Mouse (Mus musculus) forebrain, postnatal 0 days (tissue): ENCODE results near the gene Olfr874. TPM values are rescaled to one million over a fixed set of nuclear protein-coding genes. Genes with fewer than 3 reads are reported as not detected.
A peak's percentile ranks its signal among the peaks of the same experiment; 100 is the strongest.

Source experiments
- ATAC-seq: fragments of 200-750 bp; cut with Nextera tagmentation; 2 replicates; pipeline ENCODE4 v1.8.0; 2017; ENCODE audit warnings: mild to moderate bottlenecking, moderate library complexity
- DNase-seq: peaks from one replicate; pipeline ENCODE4 v3.0.0-alpha.2; 2015
- H3K27ac ChIP-seq: fragments of 300-500 bp; sonication (generic); 2 replicates; pipeline ENCODE4 v1.5.1; 2014; ENCODE audit warnings: low read depth, mild to moderate bottlenecking, antibody characterized with exemption, low read length, moderate library complexity, mixed read lengths
- H3K27me3 ChIP-seq: fragments of 300-500 bp; sonication (generic); 2 replicates; pipeline ENCODE4 v1.6.1; 2014; ENCODE audit warnings: mild to moderate bottlenecking, low read length, mixed read lengths; ENCODE audit not compliant: insufficient read depth
- H3K36me3 ChIP-seq: fragments of 300-500 bp; sonication (generic); 2 replicates; pipeline ENCODE4 v1.6.1; 2014; ENCODE audit warnings: mild to moderate bottlenecking, moderate library complexity; ENCODE audit not compliant: insufficient read depth
- H3K4me1 ChIP-seq: fragments of 300-500 bp; sonication (generic); 2 replicates; pipeline ENCODE4 v1.6.1; 2014; ENCODE audit warnings: antibody characterized with exemption; ENCODE audit not compliant: insufficient read depth
- H3K4me2 ChIP-seq: fragments of 300-500 bp; sonication (generic); 2 replicates; pipeline ENCODE4 v1.6.1; 2014; ENCODE audit warnings: low read depth, mild to moderate bottlenecking, moderate library complexity
- H3K4me3 ChIP-seq: fragments of 300-500 bp; sonication (generic); 2 replicates; pipeline ENCODE4 v1.5.1; 2014; ENCODE audit warnings: low read depth, low read length, mixed read lengths
- H3K9ac ChIP-seq: fragments of 300-500 bp; sonication (generic); 2 replicates; pipeline ENCODE4 v1.6.1; 2014; ENCODE audit warnings: mild to moderate bottlenecking
- H3K9me3 ChIP-seq: fragments of 300-500 bp; sonication (generic); 2 replicates; pipeline ENCODE4 v1.6.1; 2016; ENCODE audit warnings: low read length
- CTCF ChIP-seq: sonication (generic); IDR thresholded peaks from 2 replicates; pipeline ENCODE4 v1.5.1; 2016; ENCODE audit warnings: antibody characterized with exemption, control low read depth, low read depth
- WGBS: fragments of 180-500 bp; shearing (Covaris S2); extraction: QIAGEN DNeasy Blood & Tissue Kit; methylation state at CpG from one replicate; pipeline ENCODE4 v1.1.7; 2014; 5-methylcytosine and 5-hydroxymethylcytosine counted together
- polyA plus RNA-seq: library from polyadenylated mRNA; unstranded; fragments of >200 nt; fragmentation: Nextera tagmentation; extraction: Ambion mirVana; gene quantifications from 2 replicates; pipeline ENCODE4 v1.2.1, GENCODE M21; 2015
- total RNA-seq: library from RNA; depleted of rRNA; stranded (reverse); fragments of >200 nt; gene quantifications from 2 replicates; pipeline ENCODE4 v1.2.3, GENCODE M21; 2014; rRNA removed

Gene Olfr874
- total RNA-seq (not detected in 2 replicates), polyA plus RNA-seq (not detected in 2 replicates)

DNA sequence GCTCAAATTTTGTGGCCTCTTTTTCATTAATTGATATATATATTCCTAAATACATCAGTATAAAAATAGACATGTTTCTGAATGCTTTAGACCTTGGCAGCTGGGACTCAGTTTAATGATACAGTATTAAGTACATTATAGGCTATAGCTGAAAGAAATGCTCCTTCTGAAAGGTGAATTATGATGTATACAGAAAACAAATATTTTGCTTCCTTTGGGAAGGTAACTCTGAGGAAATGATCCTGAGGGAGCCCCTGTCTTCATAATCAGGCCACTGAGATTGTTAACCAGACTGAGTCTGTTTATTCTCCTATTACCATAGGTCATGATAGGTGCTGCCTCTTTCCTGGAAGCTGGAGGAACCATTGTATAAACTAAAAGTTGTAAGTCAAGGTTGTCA is at the start of gene Olfr874:
Gene Olfr874 (plus strand): TSS at position 301 of the 400 bp plus-strand sequence.
- no peak for TF ChIP-seq CTCF
- no peaks in the 10 kb centered on the region for H3K36me3 ChIP-seq
- no peak for ATAC-seq

DNA sequence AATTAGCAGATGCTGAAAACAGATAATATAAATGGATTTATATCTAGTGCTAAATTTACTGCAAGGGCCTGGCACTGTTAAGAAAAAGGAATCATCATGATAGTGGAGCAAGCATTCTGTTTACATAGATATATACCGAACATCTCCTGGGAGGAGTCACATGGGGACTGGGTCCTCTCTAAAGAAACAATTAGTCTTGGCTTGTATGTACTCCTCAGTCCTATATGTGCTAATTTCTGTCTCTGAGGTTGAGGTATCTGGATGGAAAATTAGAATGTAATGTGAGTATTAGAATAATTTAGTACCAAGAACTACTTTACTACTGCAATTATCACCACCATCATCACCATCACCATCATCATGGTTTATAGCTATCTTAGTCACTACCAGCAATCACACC is 28.8 kb upstream of the Olfr874 start, which contains the start of gene Olfr160:
Gene Olfr160 (minus strand): TSS at position 101 of the 400 bp plus-strand sequence.
- WGBS: 91% methylated on average over 1 of the region's 1 CpGs
- Histone ChIP-seq H3K4me1 (no peaks in the 10 kb centered on the region), H3K9ac (no peak within 1 kb of the TSS), H3K36me3 (no peaks in the 10 kb centered on the region), H3K27ac (no peak within 1 kb of the TSS), H3K4me3 (no peak within 1 kb of the TSS), H3K4me2 (no peak within 1 kb of the TSS), H3K9me3 (no peaks in the 10 kb centered on the region), H3K27me3 (no peaks in the 10 kb centered on the region)
- TF ChIP-seq CTCF: no peak
- ATAC-seq: no peak
- DNase-seq: no peak

More for the DNA sequence above, at the start of gene Olfr874:
- Histone ChIP-seq H3K9ac (no peak within 1 kb of the TSS), H3K9me3 (no peaks in the 10 kb centered on the region), H3K4me2 (no peak within 1 kb of the TSS), H3K4me3 (no peak within 1 kb of the TSS), H3K4me1 (no peaks in the 10 kb centered on the region), H3K27ac (no peak within 1 kb of the TSS), H3K27me3 (no peaks in the 10 kb centered on the region)
- DNase-seq: no peak

DNA sequence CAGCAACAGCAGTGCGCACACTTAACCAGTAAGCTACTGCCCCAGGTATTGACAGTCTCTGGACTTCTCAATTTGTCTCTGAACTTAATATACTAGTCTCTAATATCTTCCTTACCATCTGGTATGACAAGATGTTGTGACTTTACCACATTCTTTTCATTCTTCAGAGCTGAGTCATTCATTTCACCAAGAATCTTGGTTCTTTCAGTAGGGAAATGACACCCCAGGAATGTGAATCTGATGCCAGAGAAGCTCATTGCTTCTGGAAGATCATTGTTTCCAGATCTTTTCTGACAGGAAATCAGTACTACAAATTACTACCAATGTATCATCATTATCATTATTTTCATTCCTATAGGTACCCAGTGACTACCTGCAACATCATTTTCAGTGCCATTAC is 10.6 kb upstream of the Olfr874 start:
- H3K9ac ChIP-seq: no peak overlapping the region

DNA sequence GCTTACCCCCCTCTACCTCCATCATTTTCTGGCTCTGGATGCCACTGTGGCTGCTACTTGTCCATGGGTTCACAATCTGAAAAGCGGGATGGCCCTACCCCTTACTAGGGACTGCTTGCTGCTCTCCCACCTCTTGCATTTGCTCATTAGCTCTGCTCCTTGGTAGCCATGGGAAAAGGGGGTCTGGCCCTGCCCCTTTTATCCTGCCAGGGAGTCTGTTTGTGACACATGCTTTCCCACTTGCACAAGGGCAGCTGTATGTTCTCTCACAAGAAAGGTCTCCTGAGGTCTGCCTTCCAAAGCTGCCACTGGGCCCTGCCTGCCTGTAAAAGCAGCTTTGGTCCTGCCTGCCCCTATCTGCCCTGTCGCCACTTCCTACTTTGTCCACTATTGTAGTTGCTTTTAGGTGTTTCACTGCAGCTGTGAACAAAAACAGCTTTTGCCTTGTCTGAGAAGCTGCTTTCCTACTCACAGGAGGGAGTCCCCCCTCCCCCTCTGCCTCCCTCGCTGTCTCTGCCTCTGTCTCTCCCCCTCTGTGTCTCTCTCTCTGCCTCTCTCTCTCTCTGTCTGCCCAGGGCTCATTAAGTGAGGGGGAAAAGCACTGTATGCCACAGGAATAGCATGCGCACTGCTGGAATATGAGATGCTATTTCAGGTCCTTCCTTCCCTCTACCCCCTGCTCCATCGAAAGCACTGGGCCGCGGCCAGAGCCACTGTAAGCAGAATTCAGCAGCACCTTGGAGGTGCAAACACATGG is 5.6 kb downstream of the Olfr874 start:
- Histone ChIP-seq H3K4me2 (no peak overlapping the region), H3K27ac (peak overlapping the region; percentile 35; the same call in 1 of the 2 replicates), H3K9me3 (no peaks in the 10 kb centered on the region), H3K27me3 (no peaks in the 10 kb centered on the region), H3K9ac (no peak overlapping the region), H3K36me3 (no peaks in the 10 kb centered on the region), H3K4me1 (peaks cover 9% of the 10 kb centered on the region; the same call in 1 of the 2 replicates), H3K4me3 (no peak overlapping the region)
- no peak for TF ChIP-seq CTCF
- WGBS: 19% methylated on average over 7 of the region's 7 CpGs
- peak; percentile 78 for ATAC-seq
- peak; percentile 24 for DNase-seq

More for the DNA sequence above, 10.6 kb upstream of the Olfr874 start:
- Histone ChIP-seq H3K4me3 (no peak overlapping the region), H3K9me3 (no peaks in the 10 kb centered on the region), H3K4me1 (no peaks in the 10 kb centered on the region), H3K4me2 (no peak overlapping the region), H3K27ac (no peak overlapping the region), H3K36me3 (no peaks in the 10 kb centered on the region), H3K27me3 (no peaks in the 10 kb centered on the region)
- no peak for TF ChIP-seq CTCF
- WGBS: 98% methylated on average over 1 of the region's 1 CpGs
- DNase-seq (no peak), ATAC-seq (no peak)

DNA sequence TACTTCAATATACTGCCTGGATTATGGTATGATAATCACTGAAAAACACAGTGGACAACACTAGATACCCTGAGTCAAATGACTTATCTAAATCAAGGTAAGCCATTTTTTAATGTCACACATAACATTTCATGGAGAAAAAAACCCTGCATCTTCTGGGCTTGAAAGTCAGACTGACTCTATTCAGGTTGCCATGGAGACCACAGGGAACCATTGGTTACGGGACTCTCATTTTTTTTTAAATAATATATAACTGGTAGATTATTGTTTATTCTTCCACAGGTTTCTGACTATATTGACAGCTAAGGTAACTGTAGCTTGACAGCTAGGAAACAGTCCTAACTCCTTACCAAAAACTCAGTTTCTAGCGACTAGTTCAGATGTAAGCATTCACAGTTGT is 6.6 kb downstream of the Olfr874 start:
- Histone ChIP-seq H3K9ac (no peak overlapping the region), H3K4me3 (no peak overlapping the region), H3K27me3 (no peaks in the 10 kb centered on the region), H3K27ac (no peak overlapping the region), H3K4me2 (no peak overlapping the region), H3K9me3 (no peaks in the 10 kb centered on the region), H3K4me1 (peaks cover 9% of the 10 kb centered on the region; the same call in 1 of the 2 replicates), H3K36me3 (no peaks in the 10 kb centered on the region)
- 56% methylated on average over 2 of the region's 2 CpGs for WGBS
- no peak for TF ChIP-seq CTCF
- DNase-seq (peak; percentile 42), ATAC-seq (peak; percentile 59; the same call in 1 of the 2 replicates)

DNA sequence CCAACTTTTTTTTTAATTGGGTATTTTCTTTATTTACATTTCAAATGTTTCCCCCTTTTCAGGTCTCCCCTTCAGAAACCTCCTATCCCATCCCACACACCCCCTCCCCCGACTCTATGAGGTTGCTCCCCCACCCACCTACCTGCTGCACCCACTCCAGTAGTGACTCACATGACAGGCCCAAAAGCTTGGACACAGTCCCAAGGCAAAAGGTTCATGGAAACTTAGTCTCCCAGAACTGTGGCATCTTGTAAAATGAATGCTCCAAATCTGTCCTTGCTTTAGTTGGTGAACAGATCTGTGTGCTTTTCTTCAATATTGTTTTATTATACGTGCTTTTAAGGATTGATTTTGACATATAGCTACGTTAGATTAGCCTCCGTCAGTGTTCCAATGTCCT is 7.1 kb downstream of the Olfr874 start:
- no peaks in the 10 kb centered on the region for H3K36me3 ChIP-seq
- H3K4me2 ChIP-seq: no peak overlapping the region
- ATAC-seq: no peak
- H3K4me1 ChIP-seq: peaks cover 9% of the 10 kb centered on the region; the same call in 1 of the 2 replicates
- no peaks in the 10 kb centered on the region for H3K9me3 ChIP-seq
- TF ChIP-seq CTCF: no peak
- no peaks in the 10 kb centered on the region for H3K27me3 ChIP-seq
- no peak overlapping the region for H3K9ac ChIP-seq
- no peak overlapping the region for H3K27ac ChIP-seq
- no peak for DNase-seq
- no peak overlapping the region for H3K4me3 ChIP-seq
- 62% methylated on average over 4 of the region's 4 CpGs for WGBS

DNA sequence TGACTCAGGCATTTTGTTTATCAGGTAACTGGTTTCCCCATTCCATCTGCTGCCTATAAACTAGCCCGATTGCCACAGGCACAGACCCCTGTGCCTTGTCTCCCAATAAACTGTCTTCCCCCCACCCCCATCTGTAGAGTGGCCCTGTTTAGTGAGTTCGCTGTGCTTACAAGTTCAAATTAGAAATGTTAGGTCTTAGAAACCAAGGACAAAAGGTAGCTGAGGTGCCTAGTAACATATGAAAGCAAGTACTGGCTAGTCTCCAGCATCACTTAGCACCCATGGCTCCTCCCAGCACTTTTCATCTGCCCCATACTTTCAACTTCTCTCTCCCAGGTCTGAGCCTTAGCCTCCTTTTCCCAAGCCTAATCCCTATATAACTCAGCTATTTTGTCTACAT is 16.8 kb downstream of the Olfr874 start:
- ATAC-seq: peak; percentile 62
- DNase-seq: no peak
- no peaks in the 10 kb centered on the region for H3K36me3 ChIP-seq
- H3K4me3 ChIP-seq: no peak overlapping the region
- no peaks in the 10 kb centered on the region for H3K9me3 ChIP-seq
- H3K4me1 ChIP-seq: no peaks in the 10 kb centered on the region
- no peaks in the 10 kb centered on the region for H3K27me3 ChIP-seq
- WGBS: 40% methylated on average over 2 of the region's 2 CpGs
- no peak overlapping the region for H3K27ac ChIP-seq
- H3K9ac ChIP-seq: no peak overlapping the region
- TF ChIP-seq CTCF: no peak
- H3K4me2 ChIP-seq: no peak overlapping the region
